Mouse (Mus musculus) monocyte, adult 2 months (primary cell): ENCODE measurements around the gene Fbrs.
A peak's percentile ranks its signal among the peaks of the same experiment; 100 is the strongest.
"Not testable (repeated sequence)": the region's sequence is repeated elsewhere in the genome, so short reads cannot be mapped to it uniquely, and the experiment has no call there.

Source experiments
- DNase-seq, 2 experiments: peaks; one replicate each; pipeline ENCODE4 v3.0.0; 2022; ENCODE audit warnings: low spot score in 2 of 2, low read depth in 1 of 2

Gene Fbrs

DNA sequence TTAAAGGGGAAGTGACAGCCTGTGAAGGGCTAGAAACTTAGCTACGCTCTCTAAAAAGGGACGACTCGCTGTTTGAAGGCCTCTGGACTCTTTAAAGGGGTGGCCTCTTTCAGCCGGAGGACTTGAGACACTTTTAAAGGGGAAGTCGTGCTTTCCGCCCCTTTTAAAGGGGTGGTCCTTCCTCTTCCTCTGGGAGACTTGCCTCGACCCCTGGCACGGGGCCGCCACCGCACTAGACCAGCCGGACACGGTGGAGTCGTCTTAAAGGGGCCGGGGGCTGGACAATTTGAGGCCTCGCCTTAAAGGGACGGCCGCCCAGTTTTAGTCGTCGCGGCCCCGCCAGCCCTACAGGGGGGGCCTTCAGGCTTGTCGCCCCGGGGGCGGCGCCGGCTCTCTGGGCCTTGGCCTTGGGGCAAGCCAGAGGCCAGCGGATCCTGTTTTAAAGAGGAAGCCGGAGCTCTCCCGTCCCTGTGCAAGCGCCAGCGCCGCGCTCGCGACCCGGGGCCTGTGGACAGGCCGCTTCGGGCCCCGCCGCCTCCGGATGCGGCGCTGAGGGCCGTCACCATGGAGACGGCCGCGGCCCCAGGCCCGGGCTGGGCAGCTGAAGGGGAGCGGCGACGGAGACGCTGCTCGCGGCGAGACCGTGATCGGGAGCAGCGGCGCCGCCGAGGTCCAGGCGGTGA, at the start of gene Fbrs:
TSS of gene Fbrs (plus strand) at position 565 of the 683 bp plus-strand sequence.
- DNase-seq, result peak; percentile 79 to 86

DNA sequence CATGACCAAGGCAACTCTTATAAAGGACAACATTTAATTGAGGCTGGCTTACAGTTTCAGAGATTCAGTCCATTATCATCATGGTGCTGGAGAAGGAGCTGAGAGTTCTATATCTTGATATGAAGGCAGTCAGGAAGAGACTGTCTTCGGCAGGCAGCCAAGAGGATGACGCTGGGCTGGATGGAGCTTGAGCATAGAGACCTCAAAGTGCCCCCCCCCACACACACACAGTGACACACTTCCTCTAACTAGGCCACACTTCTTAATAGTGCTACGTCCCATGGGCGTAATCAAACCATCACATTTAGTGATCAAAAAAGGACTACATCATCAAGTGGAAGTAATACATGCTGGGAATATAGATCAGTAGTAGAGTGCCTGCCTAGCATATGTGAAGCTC, 43.8 kb upstream of the Fbrs start:
- no peak for DNase-seq

DNA sequence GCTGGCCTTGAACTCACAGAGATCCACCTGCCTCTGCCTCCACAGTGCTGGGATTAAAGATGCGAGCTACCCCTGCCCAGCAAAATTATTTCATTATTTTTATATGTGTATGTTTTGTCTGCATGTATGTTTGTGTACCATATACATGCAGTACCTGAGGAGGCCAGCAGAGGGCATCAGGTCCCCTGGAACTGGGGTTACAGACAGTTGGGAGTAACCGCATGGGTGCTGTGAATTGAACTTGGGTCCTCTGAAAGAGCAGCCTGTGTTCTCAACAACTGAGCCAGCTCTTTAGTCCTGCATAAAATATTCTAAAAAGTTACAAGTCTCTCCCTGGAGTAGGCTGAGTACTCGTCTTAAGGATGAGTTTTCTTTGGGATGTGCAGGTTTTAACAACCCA, 41.3 kb upstream of the Fbrs start:
- DNase-seq, result no peak

DNA sequence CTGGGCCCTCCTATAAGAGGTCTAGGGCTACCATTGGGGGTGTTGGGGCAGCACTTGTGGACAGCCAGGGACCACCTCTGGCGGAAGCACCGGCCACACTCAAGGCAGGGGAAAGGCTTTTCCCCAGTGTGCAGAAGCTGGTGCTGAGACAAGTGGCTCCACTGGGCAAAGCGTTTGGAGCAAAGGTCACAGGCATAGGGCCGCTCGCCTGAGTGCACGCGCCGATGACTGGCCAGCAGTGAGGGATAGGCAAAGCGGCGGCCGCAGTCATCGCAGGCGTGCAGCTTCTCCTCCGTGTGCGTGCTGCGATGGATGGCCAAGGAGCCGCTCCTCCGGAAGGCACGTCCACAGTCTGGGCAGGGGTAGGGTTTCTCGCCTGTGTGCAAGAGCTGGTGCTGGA, 35.0 kb upstream of the Fbrs start:
- DNase-seq, result no peak

DNA sequence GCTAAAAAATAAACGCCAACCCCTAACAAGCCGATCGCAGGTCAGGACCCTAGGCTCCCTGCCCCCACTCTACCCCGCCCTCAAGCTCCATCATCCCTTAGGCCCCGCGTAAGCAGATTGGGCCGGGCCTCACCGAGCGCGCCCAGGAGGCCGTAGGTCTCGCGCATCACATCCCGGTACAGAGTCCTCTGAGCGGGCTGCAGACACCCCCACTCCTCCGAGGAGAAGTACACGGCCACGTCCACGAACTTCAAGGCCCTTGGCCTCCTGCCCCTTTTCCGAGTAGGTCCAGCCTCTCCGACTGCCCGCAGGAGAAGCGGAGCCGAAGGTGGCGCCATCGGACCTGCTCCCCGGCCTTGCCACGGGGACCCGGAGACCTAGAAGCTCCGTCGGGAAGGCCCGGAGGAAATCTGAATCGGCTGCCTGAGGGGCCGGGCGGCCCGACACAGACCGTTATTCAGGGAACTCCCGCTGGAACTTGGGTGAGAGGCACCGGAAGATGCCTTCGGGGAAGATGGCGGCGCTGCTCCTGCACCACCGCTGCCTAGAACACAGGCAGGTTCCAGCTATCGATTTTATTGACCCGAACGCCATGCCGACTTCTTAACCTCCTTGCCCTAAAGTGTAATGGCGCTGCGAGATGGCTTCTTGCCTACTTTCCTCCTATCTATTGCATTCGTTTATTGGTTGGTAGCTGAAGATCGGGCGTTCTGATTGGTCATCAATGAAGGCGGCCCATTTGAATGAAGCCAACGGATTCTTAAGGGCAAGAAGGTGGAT, 30.3 kb upstream of the Fbrs start, which contains the start of gene Zfp689:
TSS of gene Zfp689 (minus strand) at position 638 of the 780 bp plus-strand sequence.
- peak; percentile 79 to 84 for DNase-seq

DNA sequence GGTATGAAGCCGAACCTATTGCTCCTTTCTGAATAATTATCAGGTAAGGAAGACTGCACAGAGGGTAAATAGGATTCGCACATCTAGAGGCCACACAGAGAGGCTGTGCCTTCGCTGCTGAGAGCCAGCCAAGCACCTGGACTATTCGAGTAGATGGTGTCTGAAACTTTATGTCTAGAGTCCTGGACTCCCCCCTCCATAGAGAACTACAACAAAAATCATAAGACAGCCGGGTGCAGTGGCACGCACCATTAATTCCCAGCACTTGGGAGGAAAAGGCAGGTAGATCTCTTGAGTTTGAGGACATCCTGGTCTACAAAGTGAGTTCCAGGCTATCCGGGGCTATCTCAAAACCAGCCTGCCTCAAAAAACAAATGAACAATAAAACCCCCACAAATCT, 29.0 kb upstream of the Fbrs start:
- no peak for DNase-seq

DNA sequence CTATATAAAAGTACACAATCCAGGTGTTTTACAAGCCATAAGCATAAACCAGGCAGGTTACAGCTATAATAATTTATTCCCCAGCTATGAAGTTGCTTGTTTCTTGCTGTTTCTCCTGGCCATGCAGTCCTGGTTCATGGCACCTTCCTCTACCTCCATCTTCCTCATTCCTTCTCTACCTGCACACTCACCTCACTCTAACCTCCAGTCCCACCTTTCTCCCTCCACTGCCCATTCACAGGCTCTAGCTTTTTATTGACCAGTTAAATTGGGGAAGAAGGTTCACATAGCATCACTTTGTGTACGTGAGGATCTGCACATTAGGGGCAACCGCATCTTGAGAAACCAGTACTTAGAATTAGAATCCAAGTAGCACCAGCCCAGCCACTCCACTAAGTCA, 25.9 kb upstream of the Fbrs start:
- no peak for DNase-seq

DNA sequence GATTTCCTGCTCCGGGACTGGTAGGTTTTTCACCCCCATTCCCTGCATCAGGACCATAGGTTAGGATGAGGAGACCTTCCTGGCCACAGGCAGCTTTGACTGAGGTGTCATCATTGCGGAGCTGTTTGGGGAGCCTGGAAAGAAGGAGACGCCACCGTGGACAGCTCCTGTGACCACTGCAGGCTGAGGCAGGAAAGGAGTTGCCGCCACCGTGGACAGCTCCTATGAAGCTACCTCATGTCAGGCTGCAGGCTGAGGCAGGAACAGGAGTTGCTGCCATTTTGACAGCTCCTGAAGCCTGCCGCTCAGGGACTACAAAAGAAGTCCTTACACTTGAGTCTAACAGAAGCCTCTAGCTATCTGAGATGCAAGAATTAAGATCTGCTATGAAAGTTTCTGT, 24.1 kb upstream of the Fbrs start:
- no peak for DNase-seq

DNA sequence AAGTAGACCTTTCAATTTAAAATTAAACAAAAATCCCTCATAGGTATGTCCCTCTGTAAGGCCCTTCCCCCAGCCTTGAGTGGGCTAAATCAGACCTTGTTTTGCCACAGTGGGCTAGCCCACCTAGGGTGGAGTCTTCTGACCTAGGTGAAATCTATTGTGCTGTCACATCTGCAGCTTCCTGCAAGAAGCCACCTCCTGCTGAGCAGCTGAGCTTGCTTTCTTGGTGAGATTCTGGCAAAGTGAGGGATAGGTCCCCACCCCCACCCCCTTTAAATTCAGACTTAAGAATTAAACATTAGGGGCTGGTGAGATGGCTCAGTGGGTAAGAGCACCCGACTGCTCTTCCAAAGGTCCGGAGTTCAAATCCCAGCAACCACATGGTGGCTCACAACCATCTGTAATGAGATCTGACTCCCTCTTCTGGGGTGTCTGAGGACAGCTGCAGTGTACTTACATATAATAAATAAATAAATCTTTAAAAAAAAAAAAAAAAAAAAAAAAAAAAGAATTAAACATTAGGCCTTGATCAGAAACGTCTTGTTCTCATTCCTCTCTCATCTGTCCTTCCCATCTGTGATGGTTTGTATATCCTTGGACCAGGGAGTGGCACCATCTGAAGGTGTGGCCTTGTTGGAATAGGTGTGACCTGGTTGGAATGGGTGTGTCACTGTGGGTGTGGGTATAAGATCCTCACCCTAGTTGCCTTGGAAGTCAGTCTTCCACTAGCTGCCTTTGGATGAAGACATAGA, 20.5 kb upstream of the Fbrs start:
- not testable (repeated sequence) for DNase-seq

DNA sequence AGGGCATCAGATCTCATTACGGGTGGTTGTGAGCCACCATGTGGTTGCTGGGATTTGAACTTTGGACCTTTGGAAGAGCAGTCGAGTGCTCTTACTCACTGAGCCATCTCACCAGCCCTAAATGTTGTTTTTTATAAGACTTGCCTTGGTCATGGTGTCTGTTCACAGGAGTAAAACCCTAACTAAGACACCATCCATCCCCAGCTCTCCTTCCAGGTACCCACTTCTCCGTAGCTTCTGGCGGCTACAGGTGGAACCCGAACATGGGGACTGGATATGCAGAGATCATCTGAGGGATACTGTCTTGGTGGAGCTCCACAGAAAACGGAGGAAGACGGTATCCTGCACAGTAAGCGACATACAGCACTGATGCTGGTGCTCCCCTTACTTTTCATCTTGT, 19.7 kb upstream of the Fbrs start, which contains the start of gene Prr14:
TSS of gene Prr14 (plus strand) at position 301 of the 400 bp plus-strand sequence.
- DNase-seq, result not testable (repeated sequence)

DNA sequence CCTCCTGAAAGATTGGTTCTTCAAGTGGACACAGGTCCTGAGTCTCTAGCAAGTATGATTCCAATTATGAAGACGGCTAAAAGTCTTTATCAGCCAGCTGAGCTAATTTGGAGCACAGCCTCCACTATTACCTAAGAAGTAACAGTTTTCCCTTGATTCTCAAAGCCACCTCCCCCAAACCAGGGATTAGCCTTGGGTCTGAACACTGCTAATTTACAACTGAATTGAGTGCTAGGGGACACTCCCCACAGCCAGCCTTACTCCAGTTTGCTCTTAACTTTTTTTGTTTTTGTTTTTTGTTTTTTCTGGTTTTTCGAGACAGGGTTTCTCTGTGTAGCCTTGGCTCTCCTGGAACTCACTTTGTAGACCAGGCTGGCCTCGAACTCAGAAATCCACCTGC, 13.8 kb upstream of the Fbrs start:
- no peak for DNase-seq

DNA sequence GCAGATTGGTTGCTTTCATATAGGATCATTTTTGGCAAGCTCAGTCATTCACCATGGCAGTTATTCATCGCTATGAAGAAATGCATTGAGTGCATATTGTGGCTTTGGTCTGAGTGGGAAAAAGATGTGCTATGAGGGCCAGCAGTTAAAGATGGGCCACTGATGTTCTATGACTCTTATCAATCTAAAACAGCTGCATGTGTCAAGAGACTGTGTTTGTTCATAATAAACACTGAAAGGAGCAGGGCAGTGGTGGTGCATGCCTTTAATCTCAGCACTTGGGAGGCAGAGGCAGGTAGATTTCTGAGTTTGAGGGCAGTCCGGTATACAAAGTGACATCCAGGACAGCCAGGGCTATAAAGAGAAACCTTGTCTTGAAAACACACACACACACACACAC, 13.3 kb upstream of the Fbrs start:
- not testable (repeated sequence) for DNase-seq

DNA sequence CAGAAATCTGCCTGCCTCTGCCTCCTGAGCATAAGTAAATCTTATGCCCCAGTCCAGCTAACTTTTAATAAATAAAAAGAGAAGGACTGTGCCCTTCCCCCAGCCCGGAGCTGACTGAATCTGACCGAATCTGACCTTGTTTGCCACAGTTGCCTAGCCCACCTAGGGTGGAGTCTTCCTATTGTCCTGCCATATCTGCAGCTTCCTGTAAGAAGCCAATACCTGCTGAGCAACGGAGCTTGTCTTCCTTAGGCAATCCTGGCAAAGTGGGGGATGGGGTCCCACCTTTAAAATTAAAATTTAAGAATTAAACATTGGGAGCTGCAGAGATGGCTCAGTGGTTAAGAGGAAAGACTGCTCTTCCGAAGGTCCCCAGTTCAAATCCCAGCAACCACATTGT, 12.4 kb upstream of the Fbrs start:
- DNase-seq, result no peak

DNA sequence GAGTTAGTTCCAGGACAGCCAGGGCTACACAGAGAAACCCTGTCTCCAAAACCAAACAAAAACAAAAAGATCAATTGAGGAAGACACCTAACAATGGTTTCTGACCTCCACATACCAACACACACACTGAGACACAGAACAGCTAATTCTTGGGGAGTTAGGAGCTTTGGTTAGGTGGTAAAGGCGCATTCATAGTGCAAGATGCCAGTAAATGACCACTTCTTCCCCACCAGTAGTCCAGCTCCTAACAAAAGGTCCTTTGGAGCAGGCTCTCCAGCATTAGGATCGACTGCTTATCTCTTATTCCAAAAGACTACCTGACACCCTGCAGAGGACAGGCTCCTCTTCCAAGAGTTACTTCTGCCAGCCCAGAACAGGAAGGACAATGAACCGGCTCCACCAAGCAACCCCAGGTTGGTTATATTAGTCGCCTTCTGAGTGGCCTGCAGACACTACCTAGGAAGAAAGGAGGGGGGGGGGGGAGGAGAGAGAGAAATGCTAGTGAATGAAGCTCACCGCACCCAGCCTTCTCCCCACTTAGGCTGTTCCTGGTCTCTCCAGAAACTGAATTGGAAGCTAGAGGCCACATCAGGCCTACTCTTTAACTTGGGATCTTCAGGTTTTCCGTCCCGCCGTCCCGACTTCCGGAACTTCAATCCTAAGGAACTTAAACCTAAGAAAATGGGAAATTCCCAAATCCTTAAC, 8.8 kb upstream of the Fbrs start:
- DNase-seq, result no peak

DNA sequence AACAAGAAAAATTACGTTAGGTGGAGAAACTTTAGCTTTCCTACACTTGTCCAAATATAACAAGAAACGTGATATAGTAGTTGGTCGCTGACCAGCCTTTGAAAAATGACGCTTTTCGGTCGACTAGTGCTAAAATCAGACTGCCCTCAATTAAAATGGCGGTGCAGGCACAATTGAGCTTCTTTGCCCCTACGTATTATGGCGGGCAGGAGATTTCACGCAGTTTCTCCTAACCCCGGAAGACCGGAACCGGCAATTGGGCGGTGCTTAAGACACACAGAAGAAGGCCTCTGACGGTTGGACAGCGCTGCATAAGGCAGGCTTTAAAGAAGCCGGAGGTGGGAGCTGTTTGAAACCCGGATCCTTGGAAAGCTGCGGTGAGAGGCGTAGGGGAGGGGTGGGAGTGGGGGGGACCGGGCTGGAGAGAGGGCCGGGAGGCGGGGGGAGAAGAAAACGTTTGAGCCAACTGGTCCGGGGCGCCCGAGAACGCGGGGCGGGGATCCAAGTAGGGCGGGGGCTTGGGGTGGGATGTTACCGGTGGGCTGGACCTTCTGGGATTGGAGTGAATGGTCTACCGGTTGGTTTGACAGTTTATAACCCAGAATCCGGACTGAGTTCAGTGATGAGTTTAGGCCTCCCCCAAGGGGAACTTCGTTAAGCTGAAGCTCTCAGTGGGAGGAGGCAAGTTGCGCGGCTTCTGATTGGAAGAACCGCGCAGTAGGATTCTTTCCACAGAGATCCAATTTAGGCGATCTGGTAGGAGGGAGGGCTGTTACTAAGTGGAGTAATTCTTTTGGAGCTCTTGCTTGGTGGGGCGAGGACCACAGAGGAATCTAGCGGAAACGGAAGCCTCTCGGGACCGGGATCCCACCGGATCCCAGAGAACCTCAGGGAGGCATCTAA, 8.0 kb upstream of the Fbrs start:
- DNase-seq, result peak; percentile 77 to 83

DNA sequence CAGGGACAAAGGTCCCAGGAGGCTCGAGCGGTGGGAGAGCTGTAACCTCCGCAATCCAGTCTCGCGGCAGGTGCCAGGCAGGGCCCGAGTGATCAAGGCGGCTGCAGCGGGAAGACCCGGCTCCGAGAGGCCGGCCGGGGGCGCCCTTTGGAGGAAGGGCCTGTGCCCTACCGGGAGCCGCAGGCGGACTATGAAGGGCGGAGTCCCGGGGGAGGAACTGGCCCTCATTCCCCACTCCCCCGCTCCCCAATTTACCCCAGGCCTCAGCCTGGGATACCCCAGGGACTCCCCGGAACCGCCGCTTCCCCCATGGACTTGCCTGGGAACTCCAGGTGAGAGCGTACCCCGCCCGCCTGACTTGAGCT, 7.4 kb upstream of the Fbrs start:
- DNase-seq, result peak in 1 of 2 experiments; percentile 28

DNA sequence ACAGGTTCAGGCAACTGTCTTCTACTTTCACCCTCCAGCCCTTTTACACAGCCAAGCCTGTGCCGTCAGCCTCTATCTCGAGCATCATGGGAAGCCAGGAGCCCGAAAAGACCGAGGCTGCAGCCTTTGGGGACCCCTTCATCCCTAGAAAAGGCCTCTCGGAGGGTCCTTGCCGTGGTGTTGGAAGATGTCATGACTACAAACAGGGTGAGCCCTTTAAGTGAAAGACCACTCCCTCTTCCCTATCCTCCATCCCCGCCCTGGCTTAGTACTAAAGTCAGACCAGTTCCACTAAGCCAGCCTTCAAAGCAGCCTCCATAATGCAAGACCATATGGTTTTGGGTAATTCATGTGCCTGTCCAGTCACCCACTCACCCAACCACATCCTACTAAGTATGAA, 6.9 kb upstream of the Fbrs start:
- DNase-seq, result no peak

DNA sequence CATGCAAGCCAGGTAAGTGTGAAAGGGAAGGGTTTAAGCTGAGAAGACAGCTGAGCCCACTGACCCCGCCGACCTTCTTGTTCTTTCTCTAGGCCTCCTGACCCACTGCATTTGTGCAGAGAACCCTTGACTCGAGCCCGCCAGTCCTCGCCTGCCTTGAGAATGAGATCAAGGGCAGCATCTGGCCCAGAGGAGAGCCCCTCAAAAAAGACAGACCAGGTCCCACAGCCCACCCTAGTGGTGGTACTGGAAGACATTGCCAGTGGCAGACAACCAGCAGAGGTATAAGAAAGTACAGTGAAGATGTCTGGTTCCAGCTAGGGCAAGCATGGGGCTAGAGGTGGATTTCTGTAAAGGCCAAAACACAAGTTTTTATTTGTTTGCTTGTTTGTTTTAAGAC, 5.3 kb upstream of the Fbrs start:
- DNase-seq, result no peak

DNA sequence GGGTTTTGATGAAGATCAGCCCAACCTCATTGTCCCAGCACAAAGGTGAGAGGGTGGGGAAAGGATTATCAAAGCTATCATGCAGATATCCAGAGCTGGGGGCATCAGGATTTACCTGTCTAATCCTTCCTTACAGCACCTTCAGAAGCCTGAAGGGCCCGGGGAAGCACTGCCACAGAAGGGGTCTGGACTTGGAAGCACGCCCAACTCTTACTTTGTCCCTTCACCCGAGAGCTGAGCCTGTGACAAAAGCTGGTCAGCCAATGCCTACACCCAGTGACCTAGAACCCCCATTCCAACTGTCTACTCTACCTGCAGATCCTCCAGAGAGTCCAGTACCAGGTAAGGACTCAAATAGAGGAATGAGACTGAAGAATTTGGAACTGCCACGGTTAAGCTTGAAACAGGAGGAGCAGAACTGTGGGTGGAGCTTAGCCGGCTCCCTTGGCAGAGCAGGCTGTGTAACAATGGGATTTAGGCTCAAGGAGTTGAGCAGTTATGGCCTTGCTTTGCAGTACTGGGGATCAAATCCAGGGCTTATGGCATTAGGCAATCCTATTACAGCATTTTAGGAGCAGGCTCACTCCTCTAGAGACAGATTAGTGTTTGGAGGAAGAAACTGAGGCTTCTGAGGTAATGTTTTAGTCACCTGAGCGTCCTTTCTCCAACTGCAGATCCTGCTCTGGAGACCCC, 4.5 kb upstream of the Fbrs start:
- no peak for DNase-seq
